Mouse (Mus musculus): ENCODE measurements around the gene Lrp1. TPM values are rescaled to one million over a fixed set of nuclear protein-coding genes. Genes with fewer than 3 reads are reported as not detected.

Lrp1 gene
- polyA plus RNA-seq, 1 experiment from 2014 or later, result 440 TPM

DNA sequence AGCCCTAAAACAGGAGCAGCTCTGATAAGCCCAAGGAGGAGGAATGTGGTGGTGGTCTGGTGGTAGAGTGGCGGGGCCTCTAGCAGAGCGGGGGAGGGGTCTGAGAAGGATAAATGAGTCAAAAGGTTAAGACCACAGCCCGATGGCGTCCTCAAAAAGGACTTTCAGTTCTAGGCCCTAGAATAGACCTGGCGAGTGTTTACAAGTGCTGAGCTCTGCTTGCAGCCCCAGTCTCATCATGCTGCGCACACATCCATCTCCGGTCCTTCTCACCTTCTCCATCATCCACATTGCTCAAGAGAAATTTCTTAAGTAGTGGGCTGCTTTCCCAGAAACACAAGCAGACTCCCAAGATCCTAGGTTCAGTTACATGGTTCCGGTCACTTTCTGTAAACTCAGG is 22.3 kb downstream of the Lrp1 start:
- H3K36me3 ChIP-seq (ENCODE audit: inconsistent target), result peaks cover 19% of the 10 kb centered on the region; the same call in 1 of the 2 replicates
- no peak overlapping the region for H3K4me3 ChIP-seq (ENCODE audit: inconsistent target)
- peak overlapping the region; percentile 100 for H3K27ac ChIP-seq
- H3K79me2 ChIP-seq (ENCODE audit: inconsistent target), result peaks cover 73% of the 10 kb centered on the region
- 86% methylated on average over 6 of the region's 8 CpGs for WGBS (ENCODE audit: missing documents)

GRCm38 (mm10) chr10:127597311-127597901 is 23.5 kb downstream of the Lrp1 start:
- H3K79me2 ChIP-seq (ENCODE audit: inconsistent target), result peaks cover 73% of the 10 kb centered on the region
- peaks cover 30% of the 10 kb centered on the region; the same call in 1 of the 2 replicates for H3K36me3 ChIP-seq (ENCODE audit: inconsistent target)
- H3K4me3 ChIP-seq (ENCODE audit: inconsistent target), result no peak overlapping the region
- H3K27ac ChIP-seq, result peak overlapping the region; percentile 100
- WGBS (ENCODE audit: missing documents), result 18% methylated on average over 5 of the region's 5 CpGs

DNA sequence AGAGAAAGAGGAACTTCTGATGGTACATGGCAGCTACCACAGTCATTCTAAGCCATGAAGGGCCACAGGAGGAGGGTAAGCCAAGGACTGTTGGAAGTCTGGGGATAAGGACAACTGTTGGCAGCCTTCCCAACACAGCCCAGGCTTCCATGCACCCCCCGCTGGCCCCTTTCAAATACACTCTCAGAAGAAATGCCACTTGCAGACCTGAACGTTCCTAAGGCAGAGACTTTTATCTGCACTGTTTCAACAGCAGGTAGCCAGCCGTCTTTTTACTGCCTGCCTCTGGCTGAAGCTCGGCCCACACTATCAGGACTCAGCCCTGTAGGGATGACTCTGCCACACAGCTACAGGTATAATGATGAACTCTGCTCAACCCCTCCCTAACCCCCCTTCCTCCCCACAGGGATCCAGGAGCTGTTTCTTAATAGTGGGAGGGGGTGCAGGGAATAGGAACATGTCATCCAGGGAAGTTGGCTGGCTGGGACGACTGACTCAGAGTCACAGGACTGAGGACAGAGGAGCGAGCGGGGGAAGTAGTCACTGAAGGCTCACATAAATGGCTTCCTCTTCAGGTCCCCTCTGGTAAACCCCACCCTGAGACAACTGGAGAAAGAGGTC is 24.5 kb downstream of the Lrp1 start:
- peak overlapping the region; percentile 100 for H3K27ac ChIP-seq
- 19% methylated on average over 6 of the region's 7 CpGs for WGBS (ENCODE audit: missing documents)
- H3K36me3 ChIP-seq (ENCODE audit: inconsistent target), result peaks cover 22% of the 10 kb centered on the region; the same call in 1 of the 2 replicates

DNA sequence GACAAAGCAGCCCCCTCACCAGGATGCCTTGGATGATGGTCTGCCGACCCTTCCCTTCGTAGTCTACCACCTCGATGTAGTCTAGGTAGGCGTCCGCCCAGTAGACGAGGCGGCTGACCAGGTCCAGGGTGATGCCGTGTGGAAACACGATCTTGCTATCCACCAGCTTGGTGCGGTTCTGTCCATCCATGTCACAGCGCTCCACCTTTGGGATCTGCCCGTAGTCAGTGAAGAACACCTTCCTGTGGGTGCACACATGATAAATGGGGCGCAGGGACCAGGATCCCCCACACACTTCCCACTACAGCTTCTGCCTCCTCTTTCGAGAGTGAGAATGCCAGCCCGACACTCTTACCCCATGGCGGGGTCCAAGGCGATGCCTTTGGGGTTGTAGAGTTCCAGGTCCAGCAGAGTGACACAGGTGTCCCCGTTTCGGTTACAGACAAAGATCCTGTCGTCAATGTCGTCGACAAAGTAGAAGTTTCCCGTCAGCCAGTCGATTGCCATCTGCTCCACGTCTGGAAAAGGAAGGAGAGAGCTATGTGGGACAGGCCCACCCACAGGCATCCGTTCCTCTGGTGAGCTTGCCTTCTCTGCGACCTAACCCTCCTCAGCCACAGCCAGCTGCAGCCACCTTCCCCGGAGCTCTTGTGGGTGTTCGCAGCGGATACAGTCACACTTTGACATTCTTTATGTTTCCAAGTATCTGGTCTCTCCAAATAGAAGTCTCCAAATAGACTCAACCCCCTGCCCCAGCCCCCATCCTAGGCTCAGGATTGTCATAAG is 25.8 kb downstream of the Lrp1 start:
- Histone ChIP-seq H3K4me3 (ENCODE audit: inconsistent target) (no peak overlapping the region), H3K27ac (peak overlapping the region; percentile 100), H3K36me3 (ENCODE audit: inconsistent target) (peaks cover 16% of the 10 kb centered on the region; the same call in 1 of the 2 replicates), H3K79me2 (ENCODE audit: inconsistent target) (peaks cover 59% of the 10 kb centered on the region)
- WGBS (ENCODE audit: missing documents), result 77% methylated on average over 24 of the region's 30 CpGs

More for the DNA sequence above, 24.5 kb downstream of the Lrp1 start:
- no peak overlapping the region for H3K4me3 ChIP-seq (ENCODE audit: inconsistent target)
- H3K79me2 ChIP-seq (ENCODE audit: inconsistent target), result peaks cover 70% of the 10 kb centered on the region

- H3K27ac ChIP-seq, result peak overlapping the region; percentile 100
- H3K36me3 ChIP-seq (ENCODE audit: inconsistent target), result peaks cover 18% of the 10 kb centered on the region; the same call in 1 of the 2 replicates
- WGBS (ENCODE audit: missing documents), result 2% methylated on average over 8 of the region's 8 CpGs
- H3K79me2 ChIP-seq (ENCODE audit: inconsistent target), result peaks cover 60% of the 10 kb centered on the region
- no peak overlapping the region for H3K4me3 ChIP-seq (ENCODE audit: inconsistent target)
Measured at GRCm38 (mm10) chr10:127594405-127594804, 26.5 kb downstream of the Lrp1 start.

- H3K36me3 ChIP-seq (ENCODE audit: inconsistent target), result peaks cover 25% of the 10 kb centered on the region; the same call in 1 of the 2 replicates
- no peak overlapping the region for H3K4me3 ChIP-seq (ENCODE audit: inconsistent target)
- 84% methylated on average over 13 of the region's 13 CpGs for WGBS (ENCODE audit: missing documents)
- H3K27ac ChIP-seq, result peak overlapping the region; percentile 100
- H3K79me2 ChIP-seq (ENCODE audit: inconsistent target), result peaks cover 52% of the 10 kb centered on the region
Measured at GRCm38 (mm10) chr10:127592850-127593249, 28.1 kb downstream of the Lrp1 start.

DNA sequence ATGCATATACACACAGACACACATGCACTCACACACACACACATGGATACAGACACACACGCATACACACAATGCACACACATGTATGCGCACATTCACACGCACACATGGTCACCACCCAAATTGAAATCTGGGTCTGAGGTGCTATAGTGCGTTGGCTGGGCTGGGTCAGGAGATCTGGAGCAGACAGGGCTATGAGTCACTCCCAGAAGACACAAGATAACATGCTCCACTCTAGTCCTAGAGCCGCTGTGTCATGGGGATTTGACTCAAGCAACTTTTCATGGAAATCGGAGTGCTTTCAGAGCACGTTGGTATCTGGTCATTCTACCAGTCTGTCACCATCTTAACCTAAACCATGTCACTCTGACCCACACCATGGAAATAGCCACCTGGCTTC is 28.5 kb downstream of the Lrp1 start:
- 82% methylated on average over 7 of the region's 7 CpGs for WGBS (ENCODE audit: missing documents)

GRCm38 (mm10) chr10:127591514-127591913 is 29.4 kb downstream of the Lrp1 start:
- Histone ChIP-seq H3K79me2 (ENCODE audit: inconsistent target) (peaks cover 56% of the 10 kb centered on the region), H3K4me3 (ENCODE audit: inconsistent target) (no peak overlapping the region), H3K36me3 (ENCODE audit: inconsistent target) (peaks cover 25% of the 10 kb centered on the region; the same call in 1 of the 2 replicates), H3K27ac (peak overlapping the region; percentile 100)
- WGBS (ENCODE audit: missing documents), result 87% methylated on average over 7 of the region's 7 CpGs

More for the DNA sequence above, 28.5 kb downstream of the Lrp1 start:
- peaks cover 50% of the 10 kb centered on the region for H3K79me2 ChIP-seq (ENCODE audit: inconsistent target)
- peaks cover 25% of the 10 kb centered on the region; the same call in 1 of the 2 replicates for H3K36me3 ChIP-seq (ENCODE audit: inconsistent target)
- no peak overlapping the region for H3K4me3 ChIP-seq (ENCODE audit: inconsistent target)
- H3K27ac ChIP-seq, result peak overlapping the region; percentile 100

DNA sequence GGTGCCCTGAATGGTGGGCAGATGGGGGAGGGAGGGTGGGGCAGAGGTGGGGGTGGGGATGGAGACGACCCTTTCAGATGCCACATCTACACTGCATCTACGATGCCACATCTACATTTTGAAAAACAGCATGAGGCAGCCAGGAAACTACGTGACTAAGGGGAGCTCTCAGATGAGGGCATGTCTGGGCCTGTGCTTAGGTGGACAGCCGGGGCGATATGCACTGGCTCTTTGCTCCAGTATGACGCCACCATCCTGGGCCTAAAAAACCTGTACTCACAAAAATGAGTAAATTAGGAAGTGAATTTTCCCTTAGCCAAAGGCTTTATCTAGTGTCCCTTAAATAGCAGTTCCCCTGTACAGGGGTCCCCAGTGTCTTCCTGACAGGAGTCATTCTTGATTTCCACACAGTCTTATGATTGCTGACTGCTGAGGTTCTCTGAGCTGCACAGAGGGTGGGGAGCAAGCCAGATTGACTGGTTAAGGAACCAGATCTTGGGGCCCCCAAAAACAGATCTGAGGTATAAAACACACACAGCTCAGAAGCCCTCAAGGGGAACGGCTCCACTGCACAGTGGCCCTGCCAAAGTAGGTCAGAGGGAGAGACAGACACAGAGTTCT is 30.0 kb downstream of the Lrp1 start:
- WGBS (ENCODE audit: missing documents), result 25% methylated on average over 7 of the region's 7 CpGs
- H3K4me3 ChIP-seq (ENCODE audit: inconsistent target), result no peak overlapping the region
- H3K36me3 ChIP-seq (ENCODE audit: inconsistent target), result peaks cover 25% of the 10 kb centered on the region; the same call in 1 of the 2 replicates
- H3K27ac ChIP-seq, result peak overlapping the region; percentile 100
- peaks cover 56% of the 10 kb centered on the region for H3K79me2 ChIP-seq (ENCODE audit: inconsistent target)

- H3K36me3 ChIP-seq (ENCODE audit: inconsistent target), result peaks cover 25% of the 10 kb centered on the region; the same call in 1 of the 2 replicates
- no peak overlapping the region for H3K4me3 ChIP-seq (ENCODE audit: inconsistent target)
- 30% methylated on average over 10 of the region's 12 CpGs for WGBS (ENCODE audit: missing documents)
- H3K79me2 ChIP-seq (ENCODE audit: inconsistent target), result peaks cover 58% of the 10 kb centered on the region
- H3K27ac ChIP-seq, result peak overlapping the region; percentile 100
Measured at GRCm38 (mm10) chr10:127590256-127590655, 30.7 kb downstream of the Lrp1 start.

DNA sequence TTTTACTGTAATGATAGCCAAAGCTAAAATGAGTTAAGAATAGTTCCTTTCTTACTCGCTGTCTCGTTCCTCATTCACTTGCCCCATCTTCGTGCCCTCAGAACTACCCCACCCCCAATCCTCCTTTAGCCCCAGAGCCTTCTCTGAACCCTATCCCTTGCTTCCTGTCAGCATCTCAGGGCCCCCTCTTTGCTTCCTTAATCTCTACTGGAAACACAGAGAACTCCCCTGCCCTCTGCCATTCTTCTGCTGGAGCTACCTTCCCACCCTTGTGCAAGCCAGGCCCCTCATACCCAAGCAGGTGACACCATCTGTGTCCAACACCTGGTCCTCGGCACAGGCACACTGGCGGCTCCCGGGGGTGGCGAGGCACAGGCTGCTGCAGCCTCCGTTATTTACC is 33.2 kb downstream of the Lrp1 start:
- WGBS (ENCODE audit: missing documents), result 39% methylated on average over 8 of the region's 8 CpGs
- Histone ChIP-seq H3K79me2 (ENCODE audit: inconsistent target) (peaks cover 63% of the 10 kb centered on the region), H3K27ac (peak overlapping the region; percentile 100), H3K36me3 (ENCODE audit: inconsistent target) (peaks cover 38% of the 10 kb centered on the region), H3K4me3 (ENCODE audit: inconsistent target) (no peak overlapping the region)

DNA sequence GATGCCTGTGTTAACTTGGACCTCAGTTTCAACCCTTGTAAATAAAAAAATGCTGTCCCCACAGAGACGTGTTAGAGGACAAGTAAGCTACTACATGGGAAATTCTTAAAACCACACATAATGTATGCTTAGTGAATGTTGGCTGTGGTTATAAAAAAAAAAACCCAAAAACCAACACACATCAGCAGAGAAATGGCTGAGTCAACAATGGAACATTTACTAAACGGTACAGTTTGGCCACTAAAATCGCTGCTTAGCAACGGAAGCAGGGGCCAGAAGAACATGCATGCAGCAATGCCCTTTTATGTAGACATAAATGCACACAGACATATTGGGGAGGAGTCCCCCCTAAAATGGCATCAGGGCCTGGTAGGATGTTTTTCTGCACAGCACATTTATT is 34.7 kb downstream of the Lrp1 start:
- WGBS (ENCODE audit: missing documents), result 9% methylated on average over 3 of the region's 4 CpGs
- Histone ChIP-seq H3K79me2 (ENCODE audit: inconsistent target) (peaks cover 69% of the 10 kb centered on the region), H3K27ac (peak overlapping the region; percentile 100), H3K36me3 (ENCODE audit: inconsistent target) (peaks cover 49% of the 10 kb centered on the region), H3K4me3 (ENCODE audit: inconsistent target) (no peak overlapping the region)

DNA sequence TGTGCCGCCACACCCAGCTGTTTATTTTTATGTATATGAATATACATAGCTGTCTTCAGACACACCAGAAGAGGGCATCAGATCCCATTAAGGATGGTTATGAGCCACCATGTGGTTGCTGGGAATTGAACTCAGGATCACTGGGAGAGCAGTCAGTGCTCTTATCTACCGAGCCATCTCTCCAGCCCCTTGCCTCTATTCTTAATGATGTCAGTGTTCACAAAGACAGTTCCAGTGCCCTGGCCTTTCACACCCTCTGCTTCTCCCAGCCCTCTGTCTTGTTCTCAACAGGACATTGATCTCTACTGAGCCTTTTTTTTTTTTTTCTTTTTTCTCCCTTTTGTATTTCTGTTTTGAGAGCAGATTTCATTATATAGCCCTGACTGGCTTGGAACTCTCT is 35.4 kb downstream of the Lrp1 start:
- 92% methylated on average over 1 of the region's 2 CpGs for WGBS (ENCODE audit: missing documents)
- Histone ChIP-seq H3K27ac (peak overlapping the region; percentile 100), H3K4me3 (ENCODE audit: inconsistent target) (no peak overlapping the region), H3K36me3 (ENCODE audit: inconsistent target) (peaks cover 55% of the 10 kb centered on the region), H3K79me2 (ENCODE audit: inconsistent target) (peaks cover 75% of the 10 kb centered on the region)

DNA sequence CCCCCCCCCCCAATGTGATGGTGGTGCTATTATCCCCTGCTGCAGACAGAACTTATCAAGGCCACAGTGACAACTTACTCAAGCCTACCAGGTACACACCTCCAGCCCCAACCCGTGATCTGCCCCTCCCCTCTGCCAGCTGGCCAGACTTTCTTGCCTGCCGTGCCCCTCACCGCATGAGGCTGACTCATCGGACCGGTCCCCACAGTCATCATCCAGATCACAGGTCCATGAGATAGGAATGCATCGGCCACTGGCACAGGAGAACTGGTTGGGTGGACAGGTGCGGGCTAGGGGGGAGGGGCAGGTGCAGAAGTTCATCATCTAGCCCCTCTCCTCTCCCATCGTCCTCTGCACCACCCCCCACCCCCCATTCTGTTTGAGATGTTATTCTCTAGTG is 37.3 kb downstream of the Lrp1 start:
- Histone ChIP-seq H3K36me3 (ENCODE audit: inconsistent target) (peaks cover 65% of the 10 kb centered on the region), H3K27ac (no peak overlapping the region), H3K79me2 (ENCODE audit: inconsistent target) (peaks cover 78% of the 10 kb centered on the region), H3K4me3 (ENCODE audit: inconsistent target) (no peak overlapping the region)
- 90% methylated on average over 8 of the region's 8 CpGs for WGBS (ENCODE audit: missing documents)

Measured in macrophage (primary cell).